Mouse (Mus musculus) lung, postnatal 0 days (tissue): ENCODE data around the gene Ago3. TPM values are rescaled to one million over a fixed set of nuclear protein-coding genes. Genes with fewer than 3 reads are reported as not detected.

Source experiments
- ATAC-seq: fragments of 200-750 bp; cut with Nextera tagmentation; 2 replicates; pipeline ENCODE4 v1.8.0; 2017; ENCODE audit warnings: moderate library complexity
- DNase-seq: peaks from one replicate; pipeline ENCODE4 v3.0.0-alpha.2; 2016; ENCODE audit warnings: low spot score
- H3K27ac ChIP-seq: fragments of 300-500 bp; sonication (generic); 2 replicates; pipeline ENCODE4 v1.5.1; 2014; ENCODE audit warnings: antibody characterized with exemption, mild to moderate bottlenecking, low read length, mixed read lengths
- H3K27me3 ChIP-seq: fragments of 300-500 bp; sonication (generic); replicated peaks from 2 replicates; pipeline ENCODE4 v1.6.1; 2014; ENCODE audit warnings: low read length, mixed read lengths; ENCODE audit not compliant: insufficient read depth
- H3K36me3 ChIP-seq: fragments of 300-500 bp; sonication (generic); 2 replicates; pipeline ENCODE4 v1.6.1; 2014; ENCODE audit warnings: low read length, mixed read lengths; ENCODE audit not compliant: insufficient read depth
- H3K4me1 ChIP-seq: fragments of 300-500 bp; sonication (generic); 2 replicates; pipeline ENCODE4 v1.6.1; 2014; ENCODE audit warnings: antibody characterized with exemption, low read depth, low read length, mixed read lengths; ENCODE audit not compliant: insufficient read depth
- H3K4me2 ChIP-seq: fragments of 300-500 bp; sonication (generic); replicated peaks from 2 replicates; pipeline ENCODE4 v1.6.1; 2014; ENCODE audit warnings: low read depth, mild to moderate bottlenecking, low read length, moderate library complexity, mixed read lengths
- H3K4me3 ChIP-seq: fragments of 300-500 bp; sonication (generic); 2 replicates; pipeline ENCODE4 v1.5.1; 2014; ENCODE audit warnings: low read depth, low read length
- H3K9ac ChIP-seq: fragments of 300-500 bp; sonication (generic); replicated peaks from 2 replicates; pipeline ENCODE4 v1.6.1; 2014; ENCODE audit warnings: low read depth, mild to moderate bottlenecking
- H3K9me3 ChIP-seq: fragments of 300-500 bp; sonication (generic); 2 replicates; pipeline ENCODE4 v1.6.1; 2016; ENCODE audit warnings: low read length, mixed read lengths
- CTCF ChIP-seq: IDR thresholded peaks from 2 replicates; pipeline ENCODE4 v1.5.1; 2016; ENCODE audit warnings: antibody characterized with exemption, mild to moderate bottlenecking
- EP300 ChIP-seq: IDR thresholded peaks from 2 replicates; pipeline ENCODE4 v1.6.1; 2016; ENCODE audit warnings: antibody characterized with exemption, mild to moderate bottlenecking, control low read depth
- WGBS: fragments of 180-500 bp; shearing (Covaris S2); extraction: QIAGEN DNeasy Blood & Tissue Kit; methylation state at CpG from one replicate; pipeline ENCODE4 v1.1.7; 2014; 5-methylcytosine and 5-hydroxymethylcytosine counted together
- polyA plus RNA-seq: library from polyadenylated mRNA; unstranded; fragments of >200 nt; fragmentation: Nextera tagmentation; extraction: Ambion mirVana; gene quantifications from 2 replicates; pipeline ENCODE4 v1.2.1, GENCODE M21; 2015

The Ago3 gene
- 8.6 TPM in 2 replicates for polyA plus RNA-seq

- peak within 1 kb of the TSS; percentile 86 for H3K9ac ChIP-seq
- peak within 1 kb of the TSS; percentile 90 for H3K27ac ChIP-seq
- ATAC-seq (peak; percentile 98), DNase-seq (peak; percentile 96)
- TF ChIP-seq CTCF: no peak
- TF ChIP-seq EP300: no peak
- H3K4me3 ChIP-seq: peak within 1 kb of the TSS; percentile 91
- H3K36me3 ChIP-seq: no peaks in the 10 kb centered on the region
- H3K27me3 ChIP-seq: no peaks in the 10 kb centered on the region
- H3K4me2 ChIP-seq: peak within 1 kb of the TSS; percentile 92
- H3K9me3 ChIP-seq: no peaks in the 10 kb centered on the region
- WGBS: under 1% methylated on average over 44 of the region's 65 CpGs
- H3K4me1 ChIP-seq: no peaks in the 10 kb centered on the region
Measured at GRCm38 (mm10) chr4:126429347-126430079, at the start of gene Ago3. Gene Ago3 (minus strand): TSS chr4:126429556.

GRCm38 (mm10) chr4:126473031-126473430, 43.7 kb upstream of the Ago3 start:
- Histone ChIP-seq H3K9ac (no peak overlapping the region), H3K4me1 (0 out of 2 replicates have a peak, but pooled peaks cover 2% of the 10 kb centered on the region), H3K36me3 (no peaks in the 10 kb centered on the region), H3K27ac (no peak overlapping the region), H3K9me3 (no peaks in the 10 kb centered on the region), H3K27me3 (no peaks in the 10 kb centered on the region), H3K4me3 (no peak overlapping the region), H3K4me2 (no peak overlapping the region)
- TF ChIP-seq EP300 (no peak), CTCF (no peak)
- 41% methylated on average over 5 of the region's 5 CpGs for WGBS
- DNase-seq: no peak
- ATAC-seq: no peak

- no peak for ATAC-seq
- no peaks in the 10 kb centered on the region for H3K9me3 ChIP-seq
- no peak overlapping the region for H3K4me2 ChIP-seq
- TF ChIP-seq EP300: no peak
- TF ChIP-seq CTCF: no peak
- H3K9ac ChIP-seq: no peak overlapping the region
- DNase-seq: no peak
- no peak overlapping the region for H3K4me3 ChIP-seq
- 40% methylated on average over 1 of the region's 1 CpGs for WGBS
- H3K4me1 ChIP-seq: peaks cover 16% of the 10 kb centered on the region; the same call in 1 of the 2 replicates
- H3K36me3 ChIP-seq: no peaks in the 10 kb centered on the region
- no peaks in the 10 kb centered on the region for H3K27me3 ChIP-seq
- H3K27ac ChIP-seq: no peak overlapping the region
Measured at GRCm38 (mm10) chr4:126469334-126469733, 40.0 kb upstream of the Ago3 start.

- Histone ChIP-seq H3K27me3 (no peaks in the 10 kb centered on the region), H3K9ac (no peak overlapping the region), H3K36me3 (no peaks in the 10 kb centered on the region), H3K27ac (peak overlapping the region; percentile 38; the same call in 1 of the 2 replicates), H3K4me2 (peak overlapping the region; percentile 83), H3K9me3 (no peaks in the 10 kb centered on the region), H3K4me1 (peaks cover 16% of the 10 kb centered on the region; the same call in 1 of the 2 replicates), H3K4me3 (peak overlapping the region; percentile 90)
- 6% methylated on average over 8 of the region's 8 CpGs for WGBS
- ATAC-seq (no peak), DNase-seq (no peak)
- TF ChIP-seq CTCF: no peak
- TF ChIP-seq EP300: no peak
Measured at GRCm38 (mm10) chr4:126468925-126469324, 39.6 kb upstream of the Ago3 start.

- DNase-seq (peak; percentile 97), ATAC-seq (peak; percentile 88)
- Histone ChIP-seq H3K4me3 (peak within 1 kb of the TSS; percentile 90), H3K36me3 (no peaks in the 10 kb centered on the region), H3K27me3 (no peaks in the 10 kb centered on the region), H3K9ac (peak within 1 kb of the TSS; percentile 73), H3K27ac (peak within 1 kb of the TSS; percentile 85), H3K4me2 (peak within 1 kb of the TSS; percentile 83), H3K9me3 (no peaks in the 10 kb centered on the region), H3K4me1 (peaks cover 16% of the 10 kb centered on the region; the same call in 1 of the 2 replicates)
- under 1% methylated on average over 39 of the region's 55 CpGs for WGBS
- peak; percentile 98 for TF ChIP-seq CTCF
- TF ChIP-seq EP300: no peak
Measured at GRCm38 (mm10) chr4:126468285-126468901, 39.0 kb upstream of the Ago3 start, which contains the start of gene Ago1. Gene Ago1 (minus strand): TSS chr4:126468583.

- Histone ChIP-seq H3K27ac (peak overlapping the region; percentile 85), H3K4me2 (peak overlapping the region; percentile 83), H3K4me1 (peaks cover 16% of the 10 kb centered on the region; the same call in 1 of the 2 replicates), H3K4me3 (peak overlapping the region; percentile 90), H3K9me3 (no peaks in the 10 kb centered on the region), H3K27me3 (no peaks in the 10 kb centered on the region), H3K9ac (peak overlapping the region; percentile 73), H3K36me3 (no peaks in the 10 kb centered on the region)
- ATAC-seq (peak; percentile 64), DNase-seq (peak; percentile 83)
- WGBS: under 1% methylated on average over 22 of the region's 25 CpGs
- TF ChIP-seq EP300 (no peak), CTCF (no peak)
Measured at GRCm38 (mm10) chr4:126467721-126468284, 38.4 kb upstream of the Ago3 start.
